Mouse (Mus musculus): ENCODE results near the gene Eogt. TPM values are rescaled to one million over a fixed set of nuclear protein-coding genes. Genes with fewer than 3 reads are reported as not detected.

Gene Eogt
- total RNA-seq, 1 experiment from 2014 or later: 36.4 TPM

- DNase-seq: no peak
Observed at GRCm38 (mm10) chr6:97106106-97106505, 42.9 kb downstream of the Eogt start.

DNA sequence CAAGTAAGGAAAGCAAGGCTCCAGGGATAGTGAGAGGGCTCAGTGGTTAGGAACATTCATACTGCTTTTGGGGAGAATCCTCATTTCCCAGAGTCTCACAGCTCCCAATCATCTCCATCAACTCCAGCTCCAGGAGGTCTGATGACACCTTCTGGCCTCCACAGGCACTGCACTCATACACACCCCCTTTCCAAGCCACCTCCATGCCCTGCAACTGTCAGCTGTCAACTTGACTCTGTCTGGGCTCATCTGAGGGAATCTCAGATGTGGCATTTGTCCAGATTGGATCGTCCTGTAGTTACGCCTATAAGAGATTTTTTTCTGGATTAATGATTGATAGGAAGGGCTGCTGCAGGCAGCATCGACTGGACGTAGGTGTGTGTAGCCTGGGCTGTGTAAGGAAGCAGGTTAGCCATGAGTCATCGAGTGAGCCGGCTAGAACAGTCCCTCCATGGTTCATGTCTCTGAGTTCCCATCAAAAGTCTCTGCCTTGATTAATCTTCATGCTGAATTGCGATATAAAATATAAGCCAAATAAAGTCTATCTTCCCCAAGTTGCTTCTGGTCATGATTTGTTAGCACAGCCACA is 44.6 kb downstream of the Eogt start:
- peak; percentile 20 for DNase-seq

DNA sequence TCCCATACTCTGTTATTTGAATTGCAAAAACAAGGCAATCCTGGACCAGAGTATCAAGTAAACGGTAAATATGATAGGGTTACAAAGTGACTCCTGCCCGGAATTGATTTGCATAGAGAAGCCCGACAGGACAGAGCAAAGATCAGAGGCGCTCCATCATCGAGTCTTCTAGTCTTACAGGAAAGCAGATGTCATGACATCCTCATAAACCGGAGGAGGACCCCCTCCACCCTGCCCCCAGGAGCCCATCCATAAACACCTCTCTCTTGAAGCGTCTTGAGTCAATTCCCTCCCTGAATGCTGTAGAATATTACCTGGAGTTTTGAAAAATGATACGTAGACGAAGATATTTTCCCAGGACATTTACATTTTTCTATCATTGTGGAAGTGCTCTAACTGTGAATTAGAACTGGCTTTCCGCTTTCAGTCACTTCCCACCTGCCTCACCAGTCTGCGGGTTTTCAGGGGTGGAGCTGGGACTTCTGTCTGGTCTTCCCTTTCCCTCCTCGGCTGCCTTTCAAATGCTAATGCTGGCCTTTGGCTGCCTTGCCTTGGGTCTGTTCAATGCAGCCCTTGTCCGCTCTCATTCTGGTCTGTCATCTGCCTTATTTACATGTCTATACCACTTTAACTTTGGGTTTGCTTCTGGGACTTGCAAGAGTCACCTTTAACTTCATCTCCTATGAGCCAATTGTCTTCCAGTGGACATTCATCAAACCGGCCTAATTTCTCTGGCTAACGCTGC is 46.9 kb downstream of the Eogt start:
- no peak for DNase-seq

- DNase-seq: no peak
Observed at GRCm38 (mm10) chr6:97101190-97101957, 47.6 kb downstream of the Eogt start.

- DNase-seq: no peak
Observed at GRCm38 (mm10) chr6:97082336-97082735, 66.6 kb downstream of the Eogt start.

- no peak for DNase-seq
Observed at GRCm38 (mm10) chr6:97080016-97080415, 69.0 kb downstream of the Eogt start.

GRCm38 (mm10) chr6:97060074-97060681 is 88.8 kb downstream of the Eogt start, which contains the start of gene Fam19a4:
Gene Fam19a4, minus strand, starts transcription at chr6:97060413.
- peak; percentile 79 for DNase-seq

Other genes with a start within 250 kb of the Eogt start
- gene Fam19a4, start 88.8 kb downstream of the Eogt start, total RNA-seq (2021): 1.1 and 1.2 TPM in 2 replicates
- 46.7 and 49.8 TPM in 2 replicates for gene Tmf1, start 29.9 kb upstream of the Eogt start, total RNA-seq (2021)
- gene Uba3, start 56.5 kb upstream of the Eogt start, total RNA-seq (2021): 62.9 and 63.4 TPM in 2 replicates
- 82.2 and 89.5 TPM in 2 replicates for gene Arl6ip5, start 61.5 kb upstream of the Eogt start, total RNA-seq (2021)
- not detected in 2 replicates for gene Lmod3, start 103.6 kb upstream of the Eogt start, total RNA-seq (2021)

All from adrenal gland, postnatal 14 days (tissue).